Mouse (Mus musculus) hindbrain, embryonic 10.5 days (tissue): ENCODE data around the gene Shld1. TPM values are rescaled to one million over a fixed set of nuclear protein-coding genes. Genes with fewer than 3 reads are reported as not detected.

Experiments
- DNase-seq: peaks from one replicate; pipeline ENCODE4 v3.0.0-alpha.2; 2017; ENCODE audit warnings: low spot score
- H3K27ac ChIP-seq: fragments of 300-500 bp; sonication (generic); 2 replicates; pipeline ENCODE4 v1.5.1; 2016; ENCODE audit warnings: mild to moderate bottlenecking, moderate library complexity
- H3K27me3 ChIP-seq: fragments of 300-500 bp; sonication (generic); 2 replicates; pipeline ENCODE4 v1.6.1; 2016; ENCODE audit warnings: mild to moderate bottlenecking; ENCODE audit not compliant: poor library complexity, insufficient read depth, severe bottlenecking
- H3K36me3 ChIP-seq: fragments of 300-500 bp; sonication (generic); 2 replicates; pipeline ENCODE4 v1.6.1; 2016; ENCODE audit warnings: mild to moderate bottlenecking, moderate library complexity
- H3K4me1 ChIP-seq: fragments of 300-500 bp; sonication (generic); replicated peaks from 2 replicates; pipeline ENCODE4 v1.6.1; 2016; ENCODE audit warnings: mild to moderate bottlenecking
- H3K4me3 ChIP-seq: fragments of 300-500 bp; sonication (generic); 2 replicates; pipeline ENCODE4 v1.5.1; 2016; ENCODE audit warnings: mild to moderate bottlenecking, moderate library complexity
- H3K9me3 ChIP-seq: fragments of 300-500 bp; sonication (generic); 2 replicates; pipeline ENCODE4 v1.6.1; 2016; ENCODE audit warnings: mild to moderate bottlenecking, moderate library complexity
- WGBS: fragments of 180-500 bp; shearing (Covaris S2); methylation state at CpG from one replicate; pipeline ENCODE4 v1.1.7; 2016; 5-methylcytosine and 5-hydroxymethylcytosine counted together
- polyA plus RNA-seq: library from polyadenylated mRNA; unstranded; fragments of >200 nt; fragmentation: Nextera tagmentation; extraction: Ambion mirVana; gene quantifications from 2 replicates; pipeline ENCODE4 v1.2.1, GENCODE M21; 2016

Gene Shld1
- polyA plus RNA-seq, 1 experiment from 2014 or later, result 20.1 TPM

DNA sequence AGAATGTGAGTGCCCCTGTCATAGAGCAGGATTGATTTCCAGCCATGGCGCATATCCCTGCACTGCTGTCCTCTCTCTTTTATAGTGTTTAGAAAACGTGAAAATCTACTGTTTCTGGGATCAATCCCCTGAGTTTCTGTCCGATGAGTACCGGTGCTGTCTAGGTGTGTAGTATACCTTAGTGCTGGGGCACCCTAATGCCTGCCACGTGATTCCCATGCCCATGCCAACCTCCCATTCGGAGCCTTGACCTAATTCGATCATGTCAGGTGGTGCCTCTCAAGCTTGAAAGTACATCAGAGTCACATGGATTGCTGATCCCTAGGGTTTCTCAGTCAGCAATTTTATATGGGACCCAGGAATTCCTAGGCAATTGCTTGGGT lies 107.5 kb downstream of the Shld1 start:
- Histone ChIP-seq H3K4me3 (no peak overlapping the region), H3K36me3 (peaks cover 7% of the 10 kb centered on the region; the same call in 1 of the 2 replicates), H3K4me1 (no peaks in the 10 kb centered on the region), H3K9me3 (no peaks in the 10 kb centered on the region), H3K27ac (no peak overlapping the region), H3K27me3 (no peaks in the 10 kb centered on the region)
- 82% methylated on average over 7 of the region's 7 CpGs for WGBS
- no peak for DNase-seq

Other genes starting within 250 kb of the Shld1 start
- gene Gpcpd1, start 99.2 kb upstream of the Shld1 start, polyA plus RNA-seq, result 33.1 and 36.4 TPM in 2 replicates
- gene Chgb, start 94.3 kb downstream of the Shld1 start, polyA plus RNA-seq, result 9.0 and 16.3 TPM in 2 replicates
- 31.7 and 37.2 TPM in 2 replicates for gene Trmt6, start 129.1 kb downstream of the Shld1 start, polyA plus RNA-seq
- 19.8 and 30.9 TPM in 2 replicates for gene Mcm8, start 129.2 kb downstream of the Shld1 start, polyA plus RNA-seq
- 8.5 and 8.7 TPM in 2 replicates for gene Crls1, start 159.7 kb downstream of the Shld1 start, polyA plus RNA-seq
- 0.31 and 0.45 TPM in 2 replicates for gene Lrrn4, start 194.0 kb downstream of the Shld1 start, polyA plus RNA-seq